Comparison of ENCODE assay signal across 14 mouse cellular contexts in the genomic region with DNA sequence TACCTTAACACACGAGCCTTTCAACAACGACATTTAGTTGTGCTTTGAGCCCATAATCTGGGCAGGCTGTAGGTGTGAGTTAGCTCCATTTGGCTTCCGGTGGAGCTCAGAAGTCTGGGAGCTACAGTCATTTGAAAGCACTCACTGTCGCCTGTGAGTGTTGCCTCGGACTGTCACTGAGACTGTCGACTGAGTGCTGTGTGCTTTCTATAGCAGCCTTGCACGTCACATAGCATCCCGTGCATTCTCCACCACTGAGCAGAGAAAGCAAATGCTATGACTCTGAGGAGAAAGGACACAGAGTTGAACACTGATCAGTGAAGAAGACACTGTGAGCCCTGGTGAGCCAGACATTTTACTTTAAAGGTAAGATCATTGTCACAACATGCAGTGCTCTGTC.
DNase-seq lines count a peak whose midpoint lies in the region; ATAC-seq and TF ChIP-seq lines count a peak whose summit lies in the region.
"Had no signal": no experiment of that assay in that cellular context is flagged by ENCODE, and none has a peak within 500 bp of the region (broad histone marks: within the 10 kb centered on the region; RNA-seq: fewer than 3 reads in every experiment).

No protein-coding gene starts in this region.

- H3K9ac ChIP-seq in heart, adult 2 months (ENCODE audit: low read depth, low read length) = no peak overlapping the region
- H3K9ac ChIP-seq in lung, embryonic 15.5 days = no peak overlapping the region
- 0 out of 2 replicates have a peak overlapping the region, but pooled peaks have one; percentile 13 for H3K9ac ChIP-seq in forebrain, embryonic 14.5 days (ENCODE audit: low read length)
- no peak overlapping the region for H3K9ac ChIP-seq in midbrain, embryonic 14.5 days (replicated peaks; ENCODE audit: low read length)
- H3K9ac ChIP-seq: liver, embryonic 12.5 days had no signal

- no peak for TF ChIP-seq CTCF in heart, adult 2 months (IDR thresholded peaks at IDR 0.05)

- peak; percentile 83 for ATAC-seq in lung, embryonic 15.5 days (ENCODE audit: borderline replicate concordance, extremely low read depth, low FRiP score, low TSS enrichment)
- peak; percentile 60 for ATAC-seq in forebrain, embryonic 14.5 days
- no peak for ATAC-seq in midbrain, embryonic 14.5 days (ENCODE audit: low FRiP score, low TSS enrichment)
- ATAC-seq: intestine, postnatal 0 days; liver, embryonic 12.5 days had no signal

- 0 out of 2 replicates have a peak overlapping the region, but pooled peaks have one; percentile 18 for H3K4me2 ChIP-seq in lung, embryonic 15.5 days
- H3K4me2 ChIP-seq in forebrain, embryonic 14.5 days (ENCODE audit: low read length) = peak overlapping the region; percentile 9; the same call in 1 of the 2 replicates
- H3K4me2 ChIP-seq in midbrain, embryonic 14.5 days (ENCODE audit: low read length) = peak overlapping the region; percentile 13; the same call in 1 of the 2 replicates
- H3K4me2 ChIP-seq: liver, embryonic 12.5 days had no signal

- no peaks in the 10 kb centered on the region for H3K36me3 ChIP-seq in heart, embryonic 10.5 days
- H3K36me3 ChIP-seq in heart, adult 2 months (ENCODE audit: control insufficient read depth, insufficient read depth, low read length) = no peaks in the 10 kb centered on the region
- no peaks in the 10 kb centered on the region for H3K36me3 ChIP-seq in lung, embryonic 15.5 days
- H3K36me3 ChIP-seq in forebrain, embryonic 14.5 days (ENCODE audit: control insufficient read depth, insufficient read depth, low read length) = no peaks in the 10 kb centered on the region
- H3K36me3 ChIP-seq in midbrain, embryonic 14.5 days (ENCODE audit: control insufficient read depth, insufficient read depth, low read length) = no peaks in the 10 kb centered on the region
- H3K36me3 ChIP-seq: liver, embryonic 12.5 days had no signal

- intact Hi-C loops in heart, adult 2 months (cut with DNase I) = no loop called here

- peaks cover 32% of the 10 kb centered on the region for H3K4me1 ChIP-seq in heart, embryonic 10.5 days
- H3K4me1 ChIP-seq in heart, adult 2 months (ENCODE audit: control insufficient read depth, insufficient read depth, low read length) = no peaks in the 10 kb centered on the region; the same call in 1 of the 2 replicates
- H3K4me1 ChIP-seq in lung, embryonic 15.5 days = peaks cover 17% of the 10 kb centered on the region
- no peaks in the 10 kb centered on the region for H3K4me1 ChIP-seq in forebrain, embryonic 14.5 days (ENCODE audit: control insufficient read depth, insufficient read depth, low read length)
- H3K4me1 ChIP-seq in midbrain, embryonic 14.5 days (ENCODE audit: control insufficient read depth, insufficient read depth, low read length) = peaks cover 8% of the 10 kb centered on the region; the same call in 1 of the 2 replicates

- WGBS in heart, embryonic 10.5 days = 33% methylated on average over 8 of the region's 8 CpGs
- WGBS in heart, adult 2 months = 34% methylated on average over 8 of the region's 8 CpGs
- WGBS in lung, embryonic 15.5 days = 29% methylated on average over 8 of the region's 8 CpGs
- 60% methylated on average over 8 of the region's 8 CpGs for WGBS in forebrain, embryonic 14.5 days
- 48% methylated on average over 8 of the region's 8 CpGs for WGBS in midbrain, embryonic 14.5 days

- no peaks in the 10 kb centered on the region for H3K79me2 ChIP-seq in heart, adult 2 months (replicated peaks; ENCODE audit: control insufficient read depth, insufficient read depth, low read length)

- H3K27me3 ChIP-seq in heart, embryonic 10.5 days (ENCODE audit: insufficient read depth, poor library complexity, severe bottlenecking) = no peaks in the 10 kb centered on the region
- no peaks in the 10 kb centered on the region for H3K27me3 ChIP-seq in heart, adult 2 months (ENCODE audit: control insufficient read depth, insufficient read depth, low read length)
- no peaks in the 10 kb centered on the region for H3K27me3 ChIP-seq in lung, embryonic 15.5 days
- H3K27me3 ChIP-seq in forebrain, embryonic 14.5 days (replicated peaks; ENCODE audit: control insufficient read depth, insufficient read depth, low read length) = no peaks in the 10 kb centered on the region
- H3K27me3 ChIP-seq in midbrain, embryonic 14.5 days (ENCODE audit: control insufficient read depth, insufficient read depth, low read length) = no peaks in the 10 kb centered on the region
- H3K27me3 ChIP-seq: liver, embryonic 12.5 days had no signal

- peak overlapping the region; percentile 52 for H3K27ac ChIP-seq in heart, embryonic 10.5 days
- H3K27ac ChIP-seq in heart, adult 2 months = no peak overlapping the region
- 0 out of 2 replicates have a peak overlapping the region, but pooled peaks have one; percentile 44 for H3K27ac ChIP-seq in lung, embryonic 15.5 days
- H3K27ac ChIP-seq in forebrain, embryonic 14.5 days (ENCODE audit: low read depth, low read length) = no peak overlapping the region
- peak overlapping the region; percentile 52 for H3K27ac ChIP-seq in midbrain, embryonic 14.5 days (replicated peaks; ENCODE audit: low read depth, low read length)
- H3K27ac ChIP-seq: liver, embryonic 12.5 days had no signal

- TF ChIP-seq POLR2A in heart, adult 2 months (IDR thresholded peaks at IDR 0.05; ENCODE audit: insufficient read depth, low read depth, low read length) = no peak

- no peak overlapping the region for H3K4me3 ChIP-seq in heart, embryonic 10.5 days
- no peak overlapping the region for H3K4me3 ChIP-seq in heart, adult 2 months
- H3K4me3 ChIP-seq in lung, embryonic 15.5 days = no peak overlapping the region
- H3K4me3 ChIP-seq in forebrain, embryonic 14.5 days (ENCODE audit: low read depth, low read length) = no peak overlapping the region
- no peak overlapping the region for H3K4me3 ChIP-seq in midbrain, embryonic 14.5 days (replicated peaks; ENCODE audit: low read depth, low read length)
- H3K4me3 ChIP-seq: liver, embryonic 12.5 days had no signal

- no peak for TF ChIP-seq EP300 in heart, adult 2 months (IDR thresholded peaks at IDR 0.05; ENCODE audit: insufficient read depth, low read depth, low read length)

- DNase-seq in heart, embryonic 10.5 days (ENCODE audit: low spot score) = no peak
- DNase-seq in heart, adult 2 months = no peak
- no peak for DNase-seq in lung, postnatal 10 days
- DNase-seq in forebrain, embryonic 14.5 days (ENCODE audit: low spot score) = peak; percentile 41
- DNase-seq in midbrain, embryonic 14.5 days = peak; percentile 54
- no peak for DNase-seq in Muller cell, postnatal 12 days (ENCODE audit: inconsistent ontology term)
- no peak for DNase-seq in thymus, adult 18-20 months
- DNase-seq: adrenal gland, postnatal 36 days; cerebellum, adult 2 months; gastrocnemius, postnatal 25 days; kidney, postnatal 36 days had no signal

- H3K9me3 ChIP-seq in heart, embryonic 10.5 days = no peaks in the 10 kb centered on the region
- no peaks in the 10 kb centered on the region for H3K9me3 ChIP-seq in lung, embryonic 15.5 days
- no peaks in the 10 kb centered on the region for H3K9me3 ChIP-seq in forebrain, embryonic 14.5 days (replicated peaks; ENCODE audit: control insufficient read depth, low read length)
- H3K9me3 ChIP-seq in midbrain, embryonic 14.5 days (ENCODE audit: control insufficient read depth, low read length) = no peaks in the 10 kb centered on the region
- H3K9me3 ChIP-seq: liver, embryonic 12.5 days had no signal

Comparison
In these comparisons a context has a peak if more than half of its experiments do, and no peak if none do; other contexts are left out.
1. H3K27ac ChIP-seq: peak in heart, embryonic 10.5 days (single experiment), lung, embryonic 15.5 days (single experiment) and midbrain, embryonic 14.5 days (single experiment); none in heart, adult 2 months (single experiment) and forebrain, embryonic 14.5 days (single experiment).
2. DNase-seq: peak in forebrain, embryonic 14.5 days (single experiment) and midbrain, embryonic 14.5 days (single experiment); none in heart, embryonic 10.5 days (single experiment), heart, adult 2 months (0 of 2), lung, postnatal 10 days (single experiment), Muller cell, postnatal 12 days (single experiment) and thymus, adult 18-20 months (0 of 2).
3. Peak in every context shown above with its lines, with median percentiles within 50 percentile points of each other: H3K4me2 ChIP-seq.